Mouse (Mus musculus) neural tube, embryonic 14.5 days (tissue): ENCODE data around the gene Uchl1. TPM values are rescaled to one million over a fixed set of nuclear protein-coding genes. Genes with fewer than 3 reads are reported as not detected.

ENCODE experiments used
- ATAC-seq: fragments of 200-750 bp; cut with Nextera tagmentation; 2 replicates; pipeline ENCODE4 v1.8.0; 2017; ENCODE audit warnings: low read depth, mild to moderate bottlenecking, moderate TSS enrichment, moderate library complexity
- H3K27ac ChIP-seq: fragments of 300-500 bp; sonication (generic); 2 replicates; pipeline ENCODE4 v1.5.1; 2014; ENCODE audit warnings: low read depth, mild to moderate bottlenecking, control low read depth, low read length, moderate library complexity, mixed read lengths
- H3K27me3 ChIP-seq: fragments of 300-500 bp; sonication (generic); 2 replicates; pipeline ENCODE4 v1.6.1; 2014; ENCODE audit warnings: low read length; ENCODE audit not compliant: control insufficient read depth, insufficient read depth
- H3K36me3 ChIP-seq: fragments of 300-500 bp; sonication (generic); 2 replicates; pipeline ENCODE4 v1.6.1; 2014; ENCODE audit warnings: low read length, mixed read lengths; ENCODE audit not compliant: control insufficient read depth, insufficient read depth
- H3K4me1 ChIP-seq: fragments of 300-500 bp; sonication (generic); 2 replicates; pipeline ENCODE4 v1.6.1; 2014; ENCODE audit warnings: low read length; ENCODE audit not compliant: control insufficient read depth, insufficient read depth
- H3K4me2 ChIP-seq: fragments of 300-500 bp; sonication (generic); 2 replicates; pipeline ENCODE4 v1.6.1; 2014; ENCODE audit warnings: mild to moderate bottlenecking, low read depth, low read length, control low read depth
- H3K4me3 ChIP-seq: fragments of 300-500 bp; sonication (generic); 2 replicates; pipeline ENCODE4 v1.5.1; 2014; ENCODE audit warnings: low read depth, low read length, control low read depth, mixed read lengths
- H3K9ac ChIP-seq: fragments of 300-500 bp; sonication (generic); replicated peaks from 2 replicates; pipeline ENCODE4 v1.6.1; 2014; ENCODE audit warnings: low read depth, mild to moderate bottlenecking, control low read depth, low read length, mixed read lengths
- H3K9me3 ChIP-seq: fragments of 300-500 bp; sonication (generic); 2 replicates; pipeline ENCODE4 v1.6.1; 2016; ENCODE audit warnings: low read length; ENCODE audit not compliant: control insufficient read depth
- WGBS: fragments of 180-500 bp; shearing (Covaris S2); extraction: QIAGEN DNeasy Blood & Tissue Kit; methylation state at CpG from one replicate; pipeline ENCODE4 v1.1.7; 2014; 5-methylcytosine and 5-hydroxymethylcytosine counted together
- polyA plus RNA-seq: library from polyadenylated mRNA; unstranded; fragments of >200 nt; fragmentation: Nextera tagmentation; extraction: Ambion mirVana; gene quantifications from 2 replicates; pipeline ENCODE4 v1.2.1, GENCODE M21; 2014

Uchl1 gene
- polyA plus RNA-seq, 1 experiment from 2014 or later, result 1,396 TPM

- H3K36me3 ChIP-seq, result no peaks in the 10 kb centered on the region
- no peak overlapping the region for H3K27ac ChIP-seq
- H3K4me3 ChIP-seq, result no peak overlapping the region
- H3K9ac ChIP-seq, result no peak overlapping the region
- no peak for ATAC-seq
- peaks cover 5% of the 10 kb centered on the region; the same call in 1 of the 2 replicates for H3K4me1 ChIP-seq
- H3K27me3 ChIP-seq, result no peaks in the 10 kb centered on the region
- 94% methylated on average over 1 of the region's 1 CpGs for WGBS
- no peak overlapping the region for H3K4me2 ChIP-seq
- H3K9me3 ChIP-seq, result no peaks in the 10 kb centered on the region
Measured at GRCm38 (mm10) chr5:66733556-66733955, 57.7 kb downstream of the Uchl1 start.

Other genes starting within 250 kb of the Uchl1 start
- 129 and 132 TPM in 2 replicates for gene Apbb2, start 57.3 kb upstream of the Uchl1 start, polyA plus RNA-seq
- gene Limch1, start 69.7 kb downstream of the Uchl1 start, polyA plus RNA-seq, result 81.8 and 84.9 TPM in 2 replicates